Mouse (Mus musculus) NIH3T3 (cell line): ENCODE measurements around the gene Ldlrad3.

ENCODE experiments used
- DNase-seq: peaks from one replicate; pipeline ENCODE4 v3.0.0-alpha.2; 2012; ENCODE audit warnings: low read depth

Gene Ldlrad3

GRCm38 (mm10) chr2:101966017-101966416, 220.2 kb downstream of the Ldlrad3 start:
- DNase-seq = no peak

GRCm38 (mm10) chr2:101965515-101965914, 220.7 kb downstream of the Ldlrad3 start:
- DNase-seq = no peak

GRCm38 (mm10) chr2:101963367-101963766, 222.8 kb downstream of the Ldlrad3 start:
- no peak for DNase-seq

GRCm38 (mm10) chr2:101962349-101962748, 223.8 kb downstream of the Ldlrad3 start:
- DNase-seq = no peak

- no peak for DNase-seq
Observed at GRCm38 (mm10) chr2:101961391-101961790, 224.8 kb downstream of the Ldlrad3 start.

GRCm38 (mm10) chr2:101960658-101961057, 225.5 kb downstream of the Ldlrad3 start:
- no peak for DNase-seq

GRCm38 (mm10) chr2:101956125-101956524, 230.1 kb downstream of the Ldlrad3 start:
- no peak for DNase-seq

- DNase-seq = no peak
Observed at GRCm38 (mm10) chr2:101952951-101953361, 233.2 kb downstream of the Ldlrad3 start.

- DNase-seq = no peak
Observed at GRCm38 (mm10) chr2:101950716-101951520, 235.3 kb downstream of the Ldlrad3 start.

GRCm38 (mm10) chr2:101935006-101935405, 251.2 kb downstream of the Ldlrad3 start:
- DNase-seq = peak; percentile 36

- no peak for DNase-seq
Observed at GRCm38 (mm10) chr2:101933301-101933700, 252.9 kb downstream of the Ldlrad3 start.

- no peak for DNase-seq
Observed at GRCm38 (mm10) chr2:101932169-101932936, 253.8 kb downstream of the Ldlrad3 start.

GRCm38 (mm10) chr2:101925591-101926188, 260.5 kb downstream of the Ldlrad3 start:
- no peak for DNase-seq

- no peak for DNase-seq
Observed at GRCm38 (mm10) chr2:101925183-101925582, 261.0 kb downstream of the Ldlrad3 start.

GRCm38 (mm10) chr2:101923181-101923580, 263.0 kb downstream of the Ldlrad3 start:
- DNase-seq = no peak

- no peak for DNase-seq
Observed at GRCm38 (mm10) chr2:101922302-101922701, 263.9 kb downstream of the Ldlrad3 start.

GRCm38 (mm10) chr2:101920136-101920554, 266.0 kb downstream of the Ldlrad3 start:
- DNase-seq = no peak

- no peak for DNase-seq
Observed at GRCm38 (mm10) chr2:101918518-101918917, 267.7 kb downstream of the Ldlrad3 start.

- DNase-seq = no peak
Observed at GRCm38 (mm10) chr2:101909326-101910080, 276.7 kb downstream of the Ldlrad3 start.

- DNase-seq = no peak
Observed at GRCm38 (mm10) chr2:101908773-101909172, 277.4 kb downstream of the Ldlrad3 start.

GRCm38 (mm10) chr2:101907386-101908022, 278.7 kb downstream of the Ldlrad3 start:
- no peak for DNase-seq

GRCm38 (mm10) chr2:101906379-101906690, 279.9 kb downstream of the Ldlrad3 start:
- no peak for DNase-seq
